Mouse (Mus musculus): ENCODE results near the gene Wnt9a.

- TF ChIP-seq CTCF (conservative IDR thresholded peaks at IDR 0.05; ENCODE audit: low read length) = peak; percentile 61
- TF ChIP-seq POU5F1 (IDR thresholded peaks at IDR 0.05; ENCODE audit: borderline replicate concordance, low read length) = no peak
Measured at GRCm38 (mm10) chr11:59293616-59294015, 13.1 kb upstream of the Wnt9a start.
